Mouse (Mus musculus) kidney, adult 2 months (tissue): Measurements from ENCODE around the gene Ube2t. TPM values are rescaled to one million over a fixed set of nuclear protein-coding genes. Genes with fewer than 3 reads are reported as not detected.

Experiments
- DNase-seq: peaks from one replicate; pipeline ENCODE4 v3.0.0; 2021
- H3K27ac ChIP-seq: fragments of 200-500 bp; 2 replicates; pipeline ENCODE4 v1.5.1; 2012; ENCODE audit warnings: low read depth, low read length, control low read depth, inconsistent platforms; ENCODE audit not compliant: insufficient read depth
- H3K27me3 ChIP-seq: fragments of 200-500 bp; replicated peaks from 2 replicates; pipeline ENCODE4 v1.6.1; 2012; ENCODE audit warnings: mild to moderate bottlenecking, moderate library complexity, low read length, inconsistent platforms; ENCODE audit not compliant: control insufficient read depth, insufficient read depth
- H3K36me3 ChIP-seq: fragments of 200-500 bp; 2 replicates; pipeline ENCODE4 v1.6.1; 2012; ENCODE audit warnings: mild to moderate bottlenecking, moderate library complexity, low read length, inconsistent platforms; ENCODE audit not compliant: control insufficient read depth, insufficient read depth
- H3K4me1 ChIP-seq: fragments of 200-500 bp; 2 replicates; pipeline ENCODE4 v1.6.1; 2011; ENCODE audit warnings: low read length; ENCODE audit not compliant: control insufficient read depth, insufficient read depth
- H3K4me3 ChIP-seq: fragments of 200-500 bp; 2 replicates; pipeline ENCODE4 v1.5.1; 2011; ENCODE audit warnings: mild to moderate bottlenecking, low read depth, low read length, control low read depth; ENCODE audit not compliant: insufficient read depth
- CTCF ChIP-seq: fragments of 200-500 bp; conservative IDR thresholded peaks from 2 replicates; pipeline ENCODE4 v1.5.1; 2011; ENCODE audit warnings: low read depth, mild to moderate bottlenecking, control low read depth, low read length, moderate library complexity, mixed read lengths; ENCODE audit not compliant: insufficient read depth, insufficient read length
- POLR2A ChIP-seq: fragments of 200-500 bp; IDR thresholded peaks from one replicate; pipeline ENCODE4 v1.6.1; 2011; ENCODE audit warnings: low read depth, low read length, control low read depth
- WGBS: fragments of 180-500 bp; shearing (Covaris S2); methylation state at CpG from one replicate; pipeline ENCODE4 v1.1.7; 2018; 5-methylcytosine and 5-hydroxymethylcytosine counted together
- polyA plus RNA-seq: library from polyadenylated mRNA; depleted of rRNA; stranded (reverse); fragments of >200 nt; gene quantifications from 2 replicates; pipeline ENCODE4 v1.2.3, GENCODE M21; 2012; rRNA removed

Ube2t gene
- polyA plus RNA-seq: 0.61 and 0.83 TPM in 2 replicates

GRCm38 (mm10) chr1:134962053-134962803 lies at the start of gene Ube2t:
Gene Ube2t, plus strand, starts transcription at chr1:134962565.
- TF ChIP-seq CTCF (no peak), POLR2A (no peak)
- Histone ChIP-seq H3K27ac (no peak within 1 kb of the TSS), H3K36me3 (no peaks in the 10 kb centered on the region), H3K27me3 (no peaks in the 10 kb centered on the region), H3K4me1 (0 out of 2 replicates have a peak, but pooled peaks cover 2% of the 10 kb centered on the region), H3K4me3 (peak within 1 kb of the TSS; percentile 87)
- 2% methylated on average over 50 of the region's 50 CpGs for WGBS
- DNase-seq: peak; percentile 97

DNA sequence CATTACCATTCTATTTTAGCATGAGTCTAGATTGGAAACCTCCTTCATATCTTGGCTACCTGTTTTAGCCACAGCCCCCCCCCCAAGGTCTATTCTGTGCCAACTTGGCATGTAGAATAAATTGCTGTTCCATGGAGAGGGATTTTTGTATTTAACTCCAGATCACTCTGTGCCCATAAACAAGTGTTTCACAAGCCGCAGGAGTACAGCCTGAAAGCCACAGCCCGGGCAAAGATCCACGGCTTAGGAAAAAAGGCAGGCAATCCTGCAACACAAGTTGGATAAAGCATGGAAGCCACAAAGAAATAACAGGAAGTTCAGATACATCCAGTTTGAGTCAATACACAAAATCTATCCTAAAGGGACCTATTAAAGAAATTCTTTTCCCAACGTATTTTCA lies 48.8 kb upstream of the Ube2t start:
- DNase-seq: peak; percentile 10
- TF ChIP-seq POLR2A (no peak), CTCF (no peak)
- Histone ChIP-seq H3K27me3 (no peaks in the 10 kb centered on the region), H3K36me3 (no peaks in the 10 kb centered on the region), H3K4me1 (no peaks in the 10 kb centered on the region), H3K4me3 (no peak overlapping the region), H3K27ac (no peak overlapping the region)
- 90% methylated on average over 4 of the region's 4 CpGs for WGBS

DNA sequence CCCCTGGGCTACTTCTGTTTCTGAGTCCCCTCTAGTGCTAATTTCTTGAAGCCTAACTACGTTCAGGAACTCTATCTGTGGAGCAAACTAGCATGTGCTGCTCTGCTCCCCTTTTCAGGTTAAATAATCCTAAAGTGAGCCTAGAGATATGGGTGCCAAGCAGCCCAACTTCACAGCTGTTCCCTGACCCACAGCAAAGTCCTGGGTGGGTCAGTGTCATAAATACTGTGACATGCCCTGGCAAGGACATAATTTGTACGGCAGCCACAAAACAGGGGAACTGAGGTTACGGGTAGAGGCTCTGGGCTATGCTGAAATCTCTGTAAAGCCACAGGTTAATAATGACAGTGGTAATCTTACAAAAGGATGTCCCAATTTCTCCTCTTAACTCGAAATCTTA lies 46.9 kb upstream of the Ube2t start:
- H3K4me1 ChIP-seq: no peaks in the 10 kb centered on the region
- no peak for TF ChIP-seq CTCF
- WGBS: 81% methylated on average over 4 of the region's 4 CpGs
- DNase-seq: no peak
- no peak overlapping the region for H3K27ac ChIP-seq
- H3K4me3 ChIP-seq: no peak overlapping the region
- H3K36me3 ChIP-seq: no peaks in the 10 kb centered on the region
- no peaks in the 10 kb centered on the region for H3K27me3 ChIP-seq

- Histone ChIP-seq H3K27me3 (no peaks in the 10 kb centered on the region), H3K4me3 (no peak overlapping the region), H3K4me1 (no peaks in the 10 kb centered on the region), H3K27ac (no peak overlapping the region), H3K36me3 (no peaks in the 10 kb centered on the region)
- no peak for TF ChIP-seq POLR2A
- no peak for TF ChIP-seq CTCF
- DNase-seq: no peak
- WGBS: 70% methylated on average over 6 of the region's 6 CpGs
These were observed 43.4 kb upstream of the Ube2t start for GRCm38 (mm10) chr1:134919010-134919409.

DNA sequence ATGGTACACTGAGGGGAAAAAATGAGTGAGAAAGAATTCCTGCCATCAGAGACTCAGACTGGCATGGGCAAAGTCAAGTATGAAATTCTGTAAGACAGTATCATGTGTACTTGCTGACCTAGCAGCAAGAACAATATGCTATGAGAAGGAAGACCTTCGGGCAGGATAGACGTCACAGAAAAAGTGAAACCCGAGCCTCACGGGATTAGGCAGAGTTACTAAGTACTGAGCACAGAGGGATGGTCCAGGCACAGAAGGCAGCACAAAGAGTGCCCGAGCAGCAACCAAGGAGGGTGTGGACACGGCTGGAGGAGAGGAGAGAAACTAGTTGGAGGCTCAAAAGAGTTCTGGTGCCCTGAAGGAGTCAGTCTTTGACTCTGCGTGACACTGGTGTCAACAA lies 29.9 kb upstream of the Ube2t start:
- no peaks in the 10 kb centered on the region for H3K36me3 ChIP-seq
- H3K27ac ChIP-seq: no peak overlapping the region
- 46% methylated on average over 7 of the region's 7 CpGs for WGBS
- H3K27me3 ChIP-seq: no peaks in the 10 kb centered on the region
- no peaks in the 10 kb centered on the region for H3K4me1 ChIP-seq
- TF ChIP-seq POLR2A (no peak), CTCF (no peak)
- no peak for DNase-seq
- no peak overlapping the region for H3K4me3 ChIP-seq

DNA sequence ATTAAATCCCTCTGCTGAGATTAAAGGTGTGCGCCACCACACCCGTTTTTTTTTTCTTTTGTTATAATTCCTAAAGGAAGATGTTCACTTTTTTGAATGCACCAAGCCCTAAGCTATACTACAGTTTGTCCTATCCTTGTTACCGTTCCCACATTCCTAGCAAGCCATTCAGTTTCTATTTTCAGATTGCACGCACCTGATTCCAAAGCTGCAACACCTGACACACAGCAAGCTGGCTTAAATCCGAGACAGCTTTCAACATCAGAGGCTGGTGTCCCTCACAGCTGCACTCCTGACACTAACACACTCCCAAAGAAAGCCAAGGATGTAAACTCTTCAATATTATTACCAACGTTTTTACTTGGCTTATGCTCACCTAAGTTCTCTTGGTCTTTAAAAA lies 26.0 kb upstream of the Ube2t start:
- no peak for DNase-seq
- H3K27me3 ChIP-seq: no peaks in the 10 kb centered on the region
- WGBS: 87% methylated on average over 6 of the region's 6 CpGs
- no peaks in the 10 kb centered on the region for H3K4me1 ChIP-seq
- no peak for TF ChIP-seq CTCF
- no peak for TF ChIP-seq POLR2A
- H3K36me3 ChIP-seq: no peaks in the 10 kb centered on the region
- H3K4me3 ChIP-seq: no peak overlapping the region
- no peak overlapping the region for H3K27ac ChIP-seq

DNA sequence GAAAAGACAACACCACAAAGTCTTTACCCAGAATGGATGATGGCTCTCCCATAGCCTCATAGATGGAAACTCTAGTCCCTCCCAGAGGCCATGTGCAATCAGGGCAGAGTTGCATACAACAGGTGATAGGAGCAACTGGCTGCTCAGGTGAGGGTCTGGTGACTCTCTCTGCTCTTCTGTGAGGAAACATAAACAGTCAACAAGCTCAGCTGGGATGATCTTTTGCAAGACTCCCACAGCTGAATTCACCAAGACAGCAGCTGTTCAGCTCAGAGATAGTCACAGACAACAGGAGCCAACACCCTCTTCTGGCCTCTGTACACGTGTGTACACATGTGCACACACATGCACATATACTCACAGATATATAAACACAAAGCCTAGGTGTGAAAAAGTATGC lies 24.1 kb upstream of the Ube2t start:
- no peaks in the 10 kb centered on the region for H3K27me3 ChIP-seq

More for the DNA sequence above, 24.1 kb upstream of the Ube2t start:
- WGBS: 92% methylated on average over 1 of the region's 1 CpGs
- H3K36me3 ChIP-seq: no peaks in the 10 kb centered on the region
- no peak overlapping the region for H3K4me3 ChIP-seq
- no peak overlapping the region for H3K27ac ChIP-seq
- no peaks in the 10 kb centered on the region for H3K4me1 ChIP-seq
- no peak for DNase-seq
- TF ChIP-seq CTCF (no peak), POLR2A (no peak)
